Mouse (Mus musculus) T-cell, adult 2 months (primary cell): ENCODE measurements around the gene Gm1110.
"Not testable (repeated sequence)": the region's sequence is repeated elsewhere in the genome, so short reads cannot be mapped to it uniquely, and the experiment has no call there.

ENCODE experiments used
- DNase-seq: peaks from one replicate; pipeline ENCODE4 v3.0.0; 2022; ENCODE audit warnings: low spot score

Gene Gm1110

GRCm38 (mm10) chr9:26922909-26923526 is at the start of gene Gm1110:
Gene Gm1110, minus strand, starts transcription at chr9:26923111.
- DNase-seq, result no peak

- DNase-seq, result no peak
Observed at GRCm38 (mm10) chr9:26947790-26948189, 24.9 kb upstream of the Gm1110 start.

- DNase-seq, result no peak
Observed at GRCm38 (mm10) chr9:26924146-26924545, 1.2 kb upstream of the Gm1110 start.

- DNase-seq, result no peak
Observed at GRCm38 (mm10) chr9:26919778-26920177, 3.1 kb downstream of the Gm1110 start.

GRCm38 (mm10) chr9:26913150-26913549 is 9.8 kb downstream of the Gm1110 start:
- DNase-seq, result no peak

GRCm38 (mm10) chr9:26911251-26911650 is 11.7 kb downstream of the Gm1110 start:
- DNase-seq, result no peak

GRCm38 (mm10) chr9:26869856-26870255 is 53.1 kb downstream of the Gm1110 start:
- DNase-seq, result not testable (repeated sequence)

GRCm38 (mm10) chr9:26860751-26861150 is 62.2 kb downstream of the Gm1110 start, which contains the start of gene Glb1l3:
Gene Glb1l3, minus strand, starts transcription at chr9:26860890.
- no peak for DNase-seq

GRCm38 (mm10) chr9:26831089-26831488 is 91.8 kb downstream of the Gm1110 start:
- DNase-seq, result no peak
